Mouse (Mus musculus): Measurements from ENCODE around the gene Gmnn.

DNA sequence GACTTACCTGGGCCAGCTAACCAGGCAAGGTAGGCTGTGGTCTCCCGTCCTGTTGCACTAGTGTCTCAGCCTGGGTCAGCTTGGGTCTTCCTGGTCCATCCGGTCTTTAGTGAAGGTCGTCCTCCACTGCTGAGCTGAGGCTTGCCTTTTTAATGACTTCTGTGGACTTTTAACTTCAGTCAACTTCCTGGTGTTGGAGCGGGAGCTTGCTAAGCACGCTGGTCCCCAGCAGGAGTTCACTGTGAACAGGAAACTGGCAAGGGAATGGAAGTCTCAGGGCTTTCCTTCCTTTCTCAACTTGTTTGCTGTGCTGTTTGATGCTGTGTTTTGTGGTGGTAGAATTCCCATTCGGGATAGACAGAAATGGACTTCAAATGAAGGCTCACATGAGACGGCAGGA lies 44.0 kb downstream of the Gmnn start:
- TF ChIP-seq CTCF (IDR thresholded peaks at IDR 0.05; ENCODE audit: extremely low read depth, insufficient read length, insufficient replicate concordance, low read depth, low read length) (no peak), POLR2A (IDR thresholded peaks at IDR 0.05; ENCODE audit: low read depth, low read length) (0 out of 2 replicates have a peak, but pooled peaks have one; percentile 26)
